Mouse (Mus musculus): ENCODE measurements around the gene Rnf167.

Gene Rnf167

DNA sequence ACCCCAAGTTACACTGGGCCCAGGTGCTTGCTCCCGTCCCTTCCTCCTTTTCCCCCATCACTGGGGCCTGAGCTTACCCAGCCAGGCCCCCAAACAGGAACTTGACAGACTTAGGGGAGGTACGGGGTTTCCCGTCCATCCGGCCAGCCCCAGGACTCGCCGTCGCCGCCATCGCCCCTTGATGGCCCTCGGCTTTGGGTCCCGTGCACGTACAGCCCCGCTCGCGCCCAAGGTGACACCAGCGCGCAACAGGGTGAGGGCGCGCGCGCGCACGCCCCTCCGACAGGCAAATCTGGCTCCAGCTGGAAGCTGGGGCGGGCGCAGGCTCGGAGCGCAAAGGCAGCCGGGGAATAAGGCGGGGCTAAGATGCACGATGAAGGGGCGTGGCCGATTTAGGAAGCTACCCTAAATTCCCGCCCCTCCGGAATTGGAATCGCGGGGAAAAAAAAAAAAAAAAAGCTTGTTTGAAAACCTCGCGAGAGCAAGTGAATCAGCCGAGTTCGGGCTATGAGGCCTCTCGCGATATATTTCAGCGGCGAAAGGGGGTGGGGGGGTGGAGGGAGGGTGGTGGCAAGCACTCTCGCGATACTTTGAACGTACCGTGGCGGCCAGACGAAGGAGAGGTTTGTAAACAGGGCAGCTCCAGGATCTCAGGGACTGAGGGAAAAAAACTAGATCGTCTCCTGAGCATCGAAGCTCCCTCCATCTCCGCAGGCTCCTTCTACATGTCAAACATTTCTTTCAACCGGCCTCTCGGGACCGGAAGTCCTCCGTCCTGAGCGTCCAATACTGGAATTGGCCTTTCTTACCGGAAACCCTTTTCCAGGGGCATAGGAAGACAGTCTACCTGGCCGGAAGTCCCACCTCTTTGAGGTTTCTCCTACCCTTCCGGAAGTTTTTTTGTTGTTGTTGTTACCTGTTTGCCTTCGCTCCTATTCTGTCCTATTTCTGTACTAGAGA, at the start of gene Rnf167, which contains the start of gene Slc25a11:
Gene Rnf167 (plus strand): TSS at position 545 of the 960 bp plus-strand sequence.
Gene Slc25a11 (minus strand): TSS at position 789 of the 960 bp plus-strand sequence.
- DNase-seq: peak; percentile 96 to 98

DNA sequence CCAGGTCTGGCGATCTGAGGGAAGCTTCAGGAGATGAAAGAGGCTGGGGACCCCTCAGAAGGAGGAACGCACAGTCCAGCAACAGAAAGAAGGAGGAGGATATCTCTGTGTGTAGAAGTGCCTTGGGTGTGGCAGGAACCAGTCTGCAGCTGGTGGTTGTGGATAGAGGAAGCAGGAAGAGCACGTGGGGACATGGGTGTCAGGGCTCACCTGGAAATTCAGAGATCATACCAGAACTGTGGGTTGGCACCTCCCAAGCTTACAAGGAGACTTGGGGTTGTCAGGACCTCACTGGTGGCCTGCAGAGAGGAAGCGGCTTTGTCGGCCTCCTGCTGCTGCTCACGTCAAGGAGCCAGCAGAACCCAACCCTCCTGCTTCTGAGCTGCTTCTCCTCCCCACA, 49.7 kb upstream of the Rnf167 start:
- no peak for DNase-seq

DNA sequence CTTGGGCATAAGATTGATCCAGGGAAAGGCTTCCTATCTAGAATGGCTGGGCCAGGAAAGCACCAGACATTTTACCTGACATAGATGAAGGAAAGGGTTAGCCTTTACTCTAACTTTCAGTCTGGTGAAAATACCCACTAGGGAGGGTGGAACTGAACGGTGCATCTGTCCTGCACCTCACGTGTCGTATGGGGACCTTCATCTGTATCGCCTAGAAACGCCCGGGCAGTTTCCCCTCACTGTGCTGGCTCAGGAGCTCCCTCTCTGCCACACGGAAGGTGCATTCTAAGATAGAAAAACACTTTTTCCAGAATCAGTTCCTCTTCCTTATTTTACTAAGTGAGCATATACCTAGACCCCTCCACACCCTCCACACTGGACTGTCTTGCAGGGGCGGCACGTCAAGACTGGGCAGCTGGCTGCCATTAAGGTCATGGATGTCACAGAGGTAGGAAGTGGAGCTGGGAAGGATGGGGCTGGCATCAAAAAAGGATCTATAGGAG, 48.5 kb upstream of the Rnf167 start:
- no peak for DNase-seq

DNA sequence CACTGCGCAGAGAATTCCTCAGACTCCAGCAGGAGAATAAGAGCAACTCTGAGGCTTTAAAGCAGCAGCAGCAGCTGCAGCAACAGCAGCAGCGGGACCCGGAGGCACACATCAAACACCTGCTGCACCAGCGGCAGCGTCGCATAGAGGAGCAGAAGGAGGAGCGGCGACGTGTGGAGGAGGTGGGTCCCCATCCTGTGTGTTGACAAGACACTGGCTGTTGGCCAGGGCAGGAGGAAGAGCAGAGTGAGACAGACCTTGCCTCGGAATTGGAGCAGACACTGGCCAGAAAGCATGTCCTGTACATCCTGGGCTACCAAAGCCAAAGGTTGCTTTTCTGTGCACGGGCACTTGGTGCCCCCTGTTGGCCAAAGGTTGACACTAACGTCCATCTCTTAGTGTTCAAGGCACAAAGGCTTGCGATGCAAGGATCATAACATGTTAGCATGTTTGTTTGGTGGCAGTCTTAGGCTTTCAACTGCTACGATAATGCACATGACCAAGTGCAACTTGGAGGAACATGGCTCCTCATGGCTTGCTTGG, 41.9 kb upstream of the Rnf167 start:
- peak; percentile 70 to 72 for DNase-seq

DNA sequence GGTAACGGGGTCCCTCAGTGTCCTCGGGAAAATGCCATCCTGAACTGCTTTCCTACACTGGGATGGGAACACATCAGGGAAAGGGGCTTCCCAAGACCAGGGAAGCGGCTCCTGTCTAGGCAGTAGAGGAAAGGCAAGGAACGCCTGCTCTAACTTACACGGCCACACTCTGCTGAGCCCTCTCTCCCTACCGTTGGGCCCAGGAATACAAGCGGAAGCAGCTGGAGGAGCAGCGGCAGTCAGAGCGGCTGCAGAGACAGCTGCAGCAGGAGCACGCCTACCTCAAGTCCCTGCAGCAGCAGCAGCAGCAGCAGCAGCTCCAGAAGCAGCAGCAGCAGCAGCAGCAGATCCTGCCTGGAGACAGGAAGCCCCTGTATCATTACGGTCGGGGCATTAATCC, 40.3 kb upstream of the Rnf167 start:
- no peak for DNase-seq

DNA sequence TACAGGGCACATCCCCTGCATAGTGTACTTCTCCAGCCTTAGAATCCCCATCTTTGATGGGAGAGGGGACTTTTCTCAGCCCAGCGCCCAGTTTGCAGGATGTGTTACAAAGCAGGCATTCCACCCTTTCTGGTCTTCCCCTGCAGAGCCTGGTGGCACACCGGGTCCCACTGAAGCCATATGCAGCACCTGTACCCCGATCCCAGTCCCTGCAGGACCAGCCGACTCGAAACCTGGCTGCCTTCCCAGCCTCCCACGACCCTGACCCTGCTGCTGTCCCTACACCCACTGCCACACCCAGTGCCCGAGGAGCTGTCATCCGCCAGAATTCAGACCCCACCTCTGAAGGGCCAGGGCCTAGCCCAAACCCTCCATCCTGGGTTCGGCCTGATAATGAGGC, 39.4 kb upstream of the Rnf167 start:
- DNase-seq: no peak

DNA sequence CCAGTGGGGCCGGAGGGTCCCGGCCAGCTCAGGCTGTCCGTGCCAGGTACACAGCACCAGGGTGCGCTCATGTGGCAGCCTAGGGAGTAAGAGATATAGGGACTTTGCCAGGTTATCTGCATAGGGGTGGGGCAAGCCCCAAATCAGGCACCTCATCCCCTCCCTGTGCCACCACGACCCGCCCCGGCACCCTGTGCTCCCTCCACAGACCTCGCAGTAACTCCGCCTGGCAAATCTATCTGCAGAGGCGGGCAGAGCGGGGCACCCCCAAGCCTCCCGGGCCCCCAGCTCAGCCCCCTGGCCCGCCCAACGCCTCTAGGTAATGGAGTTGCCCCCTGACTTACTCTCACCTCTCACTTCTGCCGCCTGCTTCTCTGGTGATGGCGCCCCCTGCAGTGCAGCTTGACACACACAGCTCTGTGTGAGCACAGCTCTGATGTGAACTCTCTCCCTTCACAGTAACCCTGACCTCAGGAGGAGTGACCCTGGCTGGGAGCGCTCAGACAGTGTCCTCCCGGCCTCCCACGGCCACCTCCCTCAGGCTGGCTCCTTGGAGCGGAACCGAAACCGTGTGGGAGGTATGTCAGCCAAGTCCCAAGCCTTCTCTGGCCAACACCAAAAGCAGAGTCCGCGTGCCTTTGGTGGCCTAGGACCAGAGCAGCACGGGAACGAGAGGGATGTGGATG, 38.5 kb upstream of the Rnf167 start:
- DNase-seq: peak; percentile 46 to 49

DNA sequence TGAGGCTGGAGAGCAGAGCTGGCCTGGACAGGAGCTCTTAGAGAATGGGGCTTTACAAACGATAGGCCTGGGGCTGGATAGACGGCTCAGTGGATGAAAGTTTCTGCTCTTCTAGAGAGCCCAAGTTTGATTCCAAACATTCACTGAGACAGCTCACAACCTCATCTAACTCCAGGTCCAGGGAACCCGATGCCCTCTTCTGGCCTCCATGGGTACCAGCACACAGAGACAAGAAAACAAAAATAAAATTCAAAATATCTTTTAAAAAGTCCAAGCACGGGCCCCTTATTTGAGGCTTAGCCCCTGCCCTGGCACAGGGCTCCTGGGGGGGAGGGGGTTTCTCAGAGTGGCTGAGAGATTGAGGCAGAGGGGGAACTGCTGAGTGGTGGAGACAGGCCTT, 36.3 kb upstream of the Rnf167 start:
- no peak for DNase-seq

DNA sequence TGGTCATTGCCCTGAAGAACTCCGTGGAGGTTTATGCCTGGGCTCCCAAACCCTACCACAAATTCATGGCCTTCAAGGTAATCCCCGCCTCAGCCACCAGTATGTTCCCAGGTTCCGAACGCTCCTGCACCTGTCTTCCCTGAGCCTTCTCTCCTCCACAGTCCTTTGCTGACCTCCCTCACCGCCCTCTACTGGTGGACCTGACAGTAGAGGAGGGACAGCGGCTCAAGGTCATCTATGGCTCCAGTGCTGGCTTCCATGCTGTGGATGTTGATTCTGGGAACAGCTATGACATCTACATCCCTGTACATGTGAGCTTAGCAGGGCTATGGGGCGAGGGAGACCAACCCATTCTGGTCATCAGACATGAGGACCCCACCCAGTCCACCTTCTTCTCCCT, 34.5 kb upstream of the Rnf167 start:
- no peak for DNase-seq

DNA sequence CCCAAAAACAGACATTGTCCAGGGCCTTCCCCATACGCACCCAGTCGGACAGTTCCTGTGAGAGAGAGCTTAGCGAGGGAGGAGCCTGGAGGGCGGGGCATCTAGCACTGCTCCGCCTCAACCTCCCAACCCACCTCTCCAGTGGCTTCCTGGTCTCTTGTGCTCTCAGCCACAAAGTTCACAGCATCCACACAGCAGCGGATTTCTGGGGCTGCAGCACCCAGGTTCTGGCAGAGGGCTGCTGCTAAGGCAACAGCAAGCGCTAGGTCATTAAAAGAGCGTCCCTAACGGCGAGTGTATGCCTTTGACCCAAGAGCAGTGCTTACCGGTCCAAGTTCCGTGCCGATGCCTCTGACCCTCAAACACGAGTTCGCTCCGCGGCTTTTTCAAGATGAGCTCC, 32.0 kb upstream of the Rnf167 start:
- DNase-seq: peak; percentile 76 to 84

DNA sequence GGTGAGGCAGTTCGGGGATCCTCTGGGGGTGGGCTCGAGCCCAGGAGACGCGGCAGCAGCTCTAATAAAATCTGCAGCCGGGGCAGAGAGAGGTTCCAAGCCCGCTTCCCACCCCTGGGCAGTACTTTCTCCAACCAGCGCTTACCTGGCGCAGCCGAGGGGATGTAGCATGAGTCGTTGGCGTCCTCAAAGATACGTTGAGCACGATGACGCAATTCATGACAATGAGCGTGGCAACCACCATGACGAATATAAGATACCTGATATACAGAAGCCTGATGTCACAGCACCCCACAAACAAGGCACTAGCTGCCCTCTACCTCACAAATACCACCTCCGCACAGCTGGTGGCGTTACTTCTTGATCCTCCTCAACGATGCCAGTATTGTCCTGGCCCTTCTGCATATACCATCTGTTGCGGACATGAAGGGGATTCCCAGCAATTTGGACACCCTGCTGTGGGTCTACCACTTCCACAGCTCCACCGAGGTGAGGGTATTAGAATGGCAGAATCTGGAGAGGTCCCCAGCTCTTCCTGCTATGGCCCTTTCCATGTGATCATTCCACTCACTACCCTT, 31.4 kb upstream of the Rnf167 start, which contains the start of gene 4930544D05Rik:
Gene 4930544D05Rik (plus strand): TSS at position 333 of the 578 bp plus-strand sequence.
- DNase-seq: no peak

DNA sequence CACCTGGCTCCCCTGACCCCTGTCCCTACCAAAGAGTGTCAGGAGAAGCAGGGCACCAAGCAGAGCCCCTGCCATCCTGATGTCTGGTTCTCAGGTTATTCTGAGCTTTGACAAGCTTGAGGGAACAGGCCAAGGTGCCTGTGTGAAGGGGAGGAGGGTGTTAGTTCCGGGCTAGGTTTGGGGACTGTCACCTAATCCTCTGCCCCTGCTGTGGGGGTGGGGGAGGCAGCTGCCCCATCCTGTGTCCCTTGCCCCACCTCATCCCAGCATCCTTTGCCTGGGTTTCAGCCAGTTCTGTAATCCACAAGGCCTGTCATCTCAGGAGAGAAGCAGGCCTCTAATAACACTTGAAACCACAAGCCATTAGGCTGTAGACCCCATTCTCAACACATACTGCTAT, 27.9 kb upstream of the Rnf167 start, which contains the start of gene Chrne:
Gene Chrne (minus strand): TSS at position 116 of the 400 bp plus-strand sequence.
- DNase-seq: no peak

DNA sequence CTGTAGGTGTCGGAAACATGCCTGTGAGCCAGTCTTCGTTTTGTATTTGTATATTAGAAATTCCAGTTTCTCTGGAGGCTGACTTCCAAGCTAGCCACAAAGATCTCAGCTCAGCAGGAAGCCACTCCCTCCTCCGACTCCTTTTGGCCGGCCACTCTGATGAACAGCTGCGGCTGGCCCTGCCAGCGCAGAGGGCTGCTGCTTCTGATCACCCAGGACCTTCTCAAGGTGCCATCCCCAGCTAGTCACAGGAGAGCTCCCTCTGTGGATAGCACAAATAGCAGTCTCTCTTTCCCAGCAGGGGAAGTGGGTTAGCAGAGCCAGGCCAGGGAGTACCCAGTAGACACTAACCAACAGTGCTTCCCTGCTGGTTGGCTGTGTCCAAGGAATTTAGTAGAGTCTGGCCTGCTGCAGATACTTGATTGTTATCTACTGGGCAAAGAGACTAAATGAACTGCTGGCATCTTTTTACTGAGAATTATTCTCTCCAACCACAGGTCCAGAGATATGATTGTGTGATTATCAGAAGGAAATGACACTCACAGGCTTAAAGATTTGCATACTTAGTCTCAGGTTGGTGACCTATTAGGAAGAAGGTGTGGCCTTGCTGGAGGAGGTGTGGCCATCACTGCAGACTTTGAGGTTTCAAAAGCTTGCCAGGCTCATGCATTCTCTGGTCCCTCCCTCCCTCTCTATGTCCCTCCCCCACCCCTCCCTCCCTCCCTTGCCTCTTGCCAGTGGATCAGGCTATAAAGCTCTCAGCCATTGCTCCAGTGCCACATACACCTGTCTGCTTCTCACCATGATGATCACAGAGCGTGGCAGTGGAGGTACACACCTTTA, 24.8 kb upstream of the Rnf167 start:
- DNase-seq: no peak

DNA sequence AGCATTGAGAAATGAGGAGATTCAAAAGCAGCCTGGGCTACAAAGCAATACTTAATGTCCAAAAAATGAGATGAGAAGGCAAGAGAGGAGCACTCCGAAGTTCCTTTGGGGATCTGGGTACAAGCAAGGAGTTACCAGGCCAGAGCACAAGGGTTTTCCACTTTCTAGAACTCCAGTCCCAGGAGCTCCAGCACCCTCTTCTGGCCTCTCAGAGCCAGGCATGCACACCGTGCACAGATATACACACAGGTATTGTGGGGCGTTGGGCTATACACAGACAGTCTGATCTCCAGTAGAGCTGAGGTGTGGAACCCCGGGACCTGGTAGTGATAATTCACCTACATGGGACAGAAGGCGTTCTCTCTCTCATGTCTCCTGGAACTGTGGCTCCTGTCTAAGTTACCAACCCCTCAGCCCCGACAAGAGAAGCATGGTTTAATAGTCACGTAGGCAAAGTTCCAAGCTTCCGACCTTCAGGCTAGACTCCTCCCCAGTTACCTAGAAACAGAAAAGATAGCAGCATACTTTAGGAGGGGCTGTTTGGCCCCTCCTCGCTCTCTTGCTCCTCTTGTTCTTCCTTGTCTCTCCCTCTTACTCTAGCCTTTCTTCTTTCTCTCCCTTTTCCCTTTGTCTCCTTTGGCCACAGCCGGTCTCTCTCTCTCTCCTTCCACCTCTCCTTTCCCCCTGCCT, 23.8 kb upstream of the Rnf167 start:
- no peak for DNase-seq

DNA sequence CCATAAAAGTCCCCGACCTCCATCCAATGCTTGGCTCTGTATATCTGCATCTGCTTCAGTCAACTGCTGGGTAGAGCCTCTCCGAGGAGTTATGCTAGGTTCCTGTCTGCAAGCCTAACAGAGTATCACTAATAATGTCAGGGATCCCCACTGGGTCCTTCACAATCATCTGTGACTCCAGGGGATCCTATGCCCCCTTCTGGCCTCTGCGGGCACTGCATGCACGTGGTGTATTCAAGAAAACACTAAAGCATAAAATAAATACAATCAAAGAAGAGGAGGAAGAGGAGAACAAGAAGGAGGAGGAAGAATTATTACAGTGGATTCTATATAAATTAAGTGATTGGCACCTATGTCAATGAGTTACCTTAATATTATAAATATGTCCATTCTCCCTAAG, 21.6 kb upstream of the Rnf167 start:
- DNase-seq: peak in 1 of 2 experiments; percentile 59

DNA sequence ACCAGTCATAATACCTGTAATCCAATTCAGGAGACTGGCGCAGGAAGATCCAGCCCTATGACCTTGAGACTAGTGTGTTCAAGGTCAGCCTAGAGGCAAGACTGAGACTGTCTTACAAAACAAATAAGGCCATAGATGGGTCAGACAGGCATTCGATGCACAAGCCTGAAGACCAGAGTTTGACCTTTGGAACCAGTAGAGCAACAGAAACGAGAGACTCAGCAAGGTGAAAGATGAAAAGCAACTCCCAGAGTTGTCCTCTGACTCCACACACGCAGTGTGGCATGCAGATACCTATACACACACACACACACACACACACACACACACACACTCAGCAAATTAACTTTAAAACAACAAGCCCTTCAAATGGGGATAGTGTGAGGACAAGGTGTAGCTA, 20.2 kb upstream of the Rnf167 start:
- DNase-seq: no peak

DNA sequence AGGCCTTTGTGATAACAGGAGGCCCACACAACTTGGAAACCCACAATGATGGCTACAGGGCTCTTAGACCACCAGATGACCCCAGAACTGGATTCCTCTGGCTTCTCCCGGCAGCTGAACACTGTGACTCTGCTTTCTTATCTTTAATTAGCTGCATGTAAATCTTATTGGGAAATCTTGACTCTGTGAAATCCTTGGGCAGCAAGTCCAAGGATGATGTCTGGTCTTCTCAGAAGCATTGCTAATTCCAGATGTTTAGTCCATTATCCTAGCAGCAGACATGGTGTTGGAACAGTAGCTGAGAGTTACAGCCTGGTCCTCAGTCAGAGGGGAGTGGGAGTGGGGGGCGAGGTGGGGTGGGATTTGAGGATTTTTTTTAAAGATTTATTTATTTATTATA, 18.6 kb upstream of the Rnf167 start:
- no peak for DNase-seq

DNA sequence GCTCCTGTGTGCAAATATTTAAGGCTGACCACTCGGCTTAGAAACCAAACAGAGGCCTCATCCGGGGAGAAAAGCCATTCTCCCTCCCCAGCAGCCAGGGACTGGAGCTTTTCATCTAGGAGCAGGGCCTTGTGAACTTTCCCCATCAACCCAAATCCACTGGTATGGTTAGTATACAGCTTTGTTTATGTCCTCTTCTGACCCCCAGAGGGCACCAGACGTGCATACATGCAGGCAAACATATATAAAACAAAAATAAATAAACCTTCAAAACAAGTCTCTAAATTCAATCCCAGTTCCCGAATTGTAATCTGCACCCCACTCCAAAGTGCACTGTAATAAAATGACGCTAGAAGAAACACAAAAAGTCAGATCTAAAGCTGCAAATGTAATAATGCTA, 17.5 kb upstream of the Rnf167 start:
- no peak for DNase-seq

DNA sequence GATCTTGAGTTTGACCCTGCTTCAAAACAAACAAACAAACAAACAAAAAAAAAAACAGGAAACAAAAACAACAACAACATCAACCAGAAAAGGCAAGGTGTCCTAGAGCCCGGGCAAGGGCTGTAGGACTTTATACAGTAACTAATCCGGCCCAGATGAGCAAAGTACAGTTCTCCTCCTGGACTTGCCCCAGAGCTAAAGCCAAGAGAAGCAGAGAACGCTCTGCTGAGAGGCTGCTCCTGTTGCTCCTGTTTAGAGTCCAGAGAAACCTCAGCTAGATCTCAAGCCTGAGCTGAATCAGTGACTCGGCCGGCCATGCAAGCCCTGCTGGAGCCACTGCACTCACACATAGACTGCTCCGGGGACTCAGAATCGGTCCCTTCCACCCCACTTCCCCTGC, 16.9 kb upstream of the Rnf167 start:
- DNase-seq: no peak

DNA sequence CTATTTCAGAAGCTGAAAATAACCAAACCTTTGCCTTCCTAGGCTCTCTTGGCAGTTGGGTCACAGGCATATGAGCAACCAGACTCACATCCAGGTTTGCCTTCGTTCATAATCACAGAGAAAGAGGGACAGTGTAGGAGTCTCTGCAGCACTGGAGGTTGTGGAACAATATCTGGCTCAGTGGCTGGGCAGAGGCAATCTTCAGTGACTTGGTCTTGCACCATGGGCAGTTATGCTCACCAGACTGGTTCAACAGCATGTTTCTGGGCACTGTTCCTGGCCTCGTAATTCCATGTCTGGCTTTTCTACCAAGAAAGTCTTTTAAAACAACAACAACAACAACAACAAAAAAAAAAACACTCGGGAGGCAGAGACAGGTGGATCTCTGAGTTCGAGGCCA, 11.4 kb upstream of the Rnf167 start:
- no peak for DNase-seq

DNA sequence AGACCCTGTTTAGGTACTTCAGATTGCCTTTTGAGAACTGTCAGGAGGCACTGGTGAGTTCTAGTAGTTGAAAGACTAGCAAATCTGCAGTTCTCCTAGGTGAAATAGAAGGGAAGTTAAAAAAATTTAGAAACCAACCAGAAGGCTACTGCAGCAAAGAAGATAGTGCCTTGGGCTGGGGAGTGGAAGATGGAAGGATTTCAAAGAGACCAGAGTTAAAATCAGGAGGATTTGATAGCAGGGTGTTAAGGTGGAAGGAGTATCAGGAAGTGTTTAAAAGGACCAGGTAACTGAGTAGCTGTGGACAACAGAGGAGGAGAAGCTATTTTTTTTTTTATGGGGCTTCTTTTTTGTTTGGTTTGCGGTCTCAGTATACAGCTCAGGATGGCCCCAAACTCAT, 9.3 kb upstream of the Rnf167 start:
- no peak for DNase-seq
